Mouse (Mus musculus): ENCODE measurements around the gene Cops7a. TPM values are rescaled to one million over a fixed set of nuclear protein-coding genes. Genes with fewer than 3 reads are reported as not detected.

Gene Cops7a
- total RNA-seq (2015; ENCODE audit: low replicate concordance) (14.3 and 17.3 TPM in 2 replicates), total RNA-seq (2017; ENCODE audit: low replicate concordance) (4.1 and 4.9 TPM in 2 replicates)

GRCm38 (mm10) chr6:124965088-124965719 is at the start of gene Cops7a:
TSS of gene Cops7a (minus strand) at chr6:124965538.
- ATAC-seq (replicated peaks; ENCODE audit: low FRiP score, poor library complexity, severe bottlenecking) = peak; percentile 96

GRCm38 (mm10) chr6:125009181-125010073 is 44.1 kb upstream of the Cops7a start:
- ATAC-seq (replicated peaks; ENCODE audit: low FRiP score, poor library complexity, severe bottlenecking) = peak; percentile 75

- no peak for ATAC-seq (replicated peaks; ENCODE audit: low FRiP score, poor library complexity, severe bottlenecking)
Measured at GRCm38 (mm10) chr6:125009129-125009180, 43.6 kb upstream of the Cops7a start, which contains the start of gene Zfp384. TSS of gene Zfp384 (plus strand) at chr6:125009145.

DNA sequence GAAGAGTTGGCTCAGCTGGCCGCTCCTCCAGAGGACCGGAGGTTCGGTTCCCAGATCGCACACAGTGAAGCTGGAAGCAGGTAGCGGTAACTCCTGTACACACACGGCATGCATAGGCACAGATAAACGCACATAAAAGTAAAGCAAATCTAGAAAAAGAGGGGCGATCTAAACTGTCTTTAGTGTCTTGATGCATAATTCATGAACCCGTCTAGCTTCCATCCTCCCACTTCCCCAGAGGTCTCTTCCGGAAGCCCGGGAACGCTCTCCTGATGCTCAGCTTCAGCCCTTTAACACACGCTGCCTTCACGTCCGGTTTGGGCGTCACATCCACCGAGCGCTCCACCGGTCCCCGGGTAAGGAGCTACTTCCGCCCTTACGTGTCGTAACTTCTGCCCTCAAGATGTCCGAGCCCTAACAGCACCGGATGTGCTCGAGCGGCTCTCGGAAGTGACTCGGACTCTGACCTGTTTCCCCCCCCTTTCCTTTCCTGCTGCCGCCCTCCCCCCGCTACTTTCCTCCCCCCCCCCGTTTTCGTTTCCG is 43.3 kb upstream of the Cops7a start:
- peak; percentile 99 for ATAC-seq (replicated peaks; ENCODE audit: low FRiP score, poor library complexity, severe bottlenecking)

DNA sequence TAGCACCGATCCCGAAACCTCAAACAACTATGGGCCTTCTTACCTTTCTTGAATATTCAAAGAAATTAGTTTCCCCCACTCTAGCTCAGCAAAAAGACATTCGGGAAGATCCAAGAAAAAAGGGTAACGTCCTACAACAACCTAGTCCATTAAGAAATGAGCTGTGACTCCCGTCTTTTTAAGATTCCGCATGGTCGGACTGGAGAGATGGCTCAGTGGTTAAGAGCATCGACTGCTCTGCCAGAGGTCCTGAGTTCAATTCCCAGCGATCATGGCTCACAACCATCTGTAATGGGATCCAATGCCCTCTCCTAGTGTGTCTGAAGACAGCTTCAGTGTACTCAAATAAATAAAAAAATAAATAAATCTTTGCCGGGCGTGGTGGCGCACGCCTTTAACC is 42.7 kb upstream of the Cops7a start:
- no peak for ATAC-seq (replicated peaks; ENCODE audit: low FRiP score, poor library complexity, severe bottlenecking)

DNA sequence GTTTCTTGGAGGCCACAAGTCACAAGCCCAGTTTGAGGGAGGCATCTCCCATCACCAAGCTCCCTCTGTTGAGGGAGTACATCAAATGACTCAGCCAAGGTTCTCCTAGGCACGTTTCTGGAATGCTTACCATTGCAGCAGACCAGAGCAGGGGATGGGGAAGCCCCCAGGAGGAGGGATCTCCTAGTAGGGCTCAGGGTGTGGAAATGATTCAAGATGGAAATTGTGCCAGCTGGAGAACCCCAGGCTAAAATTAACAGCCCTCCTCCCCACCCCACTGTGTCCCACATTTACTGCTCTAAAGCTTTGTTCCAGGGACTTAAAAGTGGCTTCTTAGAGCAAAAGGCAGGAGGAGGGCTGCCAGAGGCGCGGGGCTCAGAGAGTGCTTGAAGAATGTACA is 39.7 kb upstream of the Cops7a start:
- ATAC-seq (replicated peaks; ENCODE audit: low FRiP score, poor library complexity, severe bottlenecking) = no peak

- no peak for ATAC-seq (replicated peaks; ENCODE audit: low FRiP score, poor library complexity, severe bottlenecking)
Measured at GRCm38 (mm10) chr6:125003706-125004105, 38.4 kb upstream of the Cops7a start.

DNA sequence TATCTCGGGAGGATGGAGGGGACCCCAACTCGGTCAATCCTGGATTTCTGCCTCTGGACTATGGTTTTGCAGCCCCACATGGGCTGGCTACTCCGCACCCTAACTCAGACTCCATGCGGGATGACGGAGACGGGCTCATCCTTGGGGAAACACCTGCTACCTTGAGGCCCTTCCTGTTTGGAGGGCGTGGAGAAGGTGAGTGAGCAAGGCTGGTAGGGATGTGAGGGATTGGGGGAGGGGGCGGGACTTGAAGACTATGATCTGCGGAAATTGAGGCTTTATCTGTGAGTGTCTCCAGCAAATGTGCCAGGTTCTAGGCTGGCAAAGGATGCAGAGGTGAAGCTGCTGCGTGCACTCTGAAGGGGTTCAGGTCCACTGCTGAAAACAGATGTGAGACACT is 34.2 kb upstream of the Cops7a start:
- ATAC-seq (replicated peaks; ENCODE audit: low FRiP score, poor library complexity, severe bottlenecking) = no peak

DNA sequence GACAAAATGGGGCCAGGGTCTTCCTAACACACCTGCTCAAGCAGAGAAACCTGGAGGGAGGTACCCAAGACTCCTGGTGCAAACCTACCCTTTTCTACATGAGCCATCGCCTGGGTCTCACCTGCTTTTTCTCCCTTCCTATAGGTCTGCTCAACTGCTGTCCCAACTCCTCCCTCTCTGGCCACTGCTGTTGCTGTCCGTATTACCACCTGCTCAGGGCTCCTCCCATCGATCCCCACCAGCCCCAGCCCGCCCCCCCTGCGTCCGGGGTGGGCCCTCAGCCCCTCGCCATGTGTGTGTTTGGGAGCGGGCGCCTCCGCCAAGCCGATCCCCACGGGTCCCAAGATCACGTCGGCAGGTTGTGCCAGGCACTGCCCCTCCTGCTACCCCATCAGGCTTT is 33.8 kb upstream of the Cops7a start:
- no peak for ATAC-seq (replicated peaks; ENCODE audit: low FRiP score, poor library complexity, severe bottlenecking)

- no peak for ATAC-seq (replicated peaks; ENCODE audit: low FRiP score, poor library complexity, severe bottlenecking)
Measured at GRCm38 (mm10) chr6:124998066-124998465, 32.7 kb upstream of the Cops7a start.

- no peak for ATAC-seq (replicated peaks; ENCODE audit: low FRiP score, poor library complexity, severe bottlenecking)
Measured at GRCm38 (mm10) chr6:124996551-124997501, 31.5 kb upstream of the Cops7a start, which contains the start of gene Pianp. TSS of gene Pianp (plus strand) at chr6:124996694.

DNA sequence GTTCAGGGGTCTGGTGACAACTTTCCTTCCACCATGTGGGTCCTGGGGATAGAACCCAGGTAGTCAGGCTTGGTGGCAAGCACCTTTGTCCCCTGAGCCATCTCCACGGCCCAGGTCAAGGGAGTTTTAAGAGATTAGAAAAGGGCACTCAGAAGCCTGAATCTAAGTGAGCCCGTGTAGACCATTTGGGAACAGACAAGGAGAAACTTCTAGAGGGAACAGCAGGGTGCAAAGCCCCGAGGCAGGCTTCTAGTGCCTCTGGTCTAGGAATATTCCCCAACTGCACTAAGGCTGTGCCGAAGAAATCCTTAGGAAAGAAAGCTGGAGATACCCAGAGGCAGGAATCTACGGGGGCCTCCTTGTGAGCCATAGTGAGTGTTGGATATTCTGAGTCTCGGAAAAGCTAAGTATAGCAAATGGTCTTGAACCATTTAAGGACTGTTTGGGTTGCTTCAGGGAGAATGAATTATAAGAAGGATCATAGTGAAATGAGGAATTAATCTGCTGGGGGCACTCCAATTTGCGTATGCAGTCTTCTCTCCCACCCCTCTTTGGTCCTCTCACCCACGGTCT is 30.6 kb upstream of the Cops7a start:
- ATAC-seq (replicated peaks; ENCODE audit: low FRiP score, poor library complexity, severe bottlenecking) = no peak

DNA sequence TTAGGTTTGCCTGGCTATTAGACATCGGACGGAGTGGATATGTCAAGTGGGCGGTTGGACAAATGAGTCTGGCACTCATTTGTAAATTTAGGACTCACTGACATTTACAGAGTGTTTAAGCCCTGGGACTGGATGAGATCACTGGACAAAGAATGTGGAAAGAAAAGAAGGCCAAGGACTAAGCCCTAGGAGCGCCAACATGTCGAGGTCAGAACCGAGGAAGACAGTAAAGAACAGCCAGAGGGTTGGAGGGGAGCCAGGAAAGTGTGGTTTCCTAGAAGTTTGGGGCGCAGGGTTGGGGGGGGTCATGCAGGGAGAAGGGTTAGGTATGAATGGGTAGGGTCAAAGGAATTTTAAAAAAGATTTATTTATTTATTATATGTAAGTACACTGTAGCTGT is 29.9 kb upstream of the Cops7a start:
- no peak for ATAC-seq (replicated peaks; ENCODE audit: low FRiP score, poor library complexity, severe bottlenecking)

DNA sequence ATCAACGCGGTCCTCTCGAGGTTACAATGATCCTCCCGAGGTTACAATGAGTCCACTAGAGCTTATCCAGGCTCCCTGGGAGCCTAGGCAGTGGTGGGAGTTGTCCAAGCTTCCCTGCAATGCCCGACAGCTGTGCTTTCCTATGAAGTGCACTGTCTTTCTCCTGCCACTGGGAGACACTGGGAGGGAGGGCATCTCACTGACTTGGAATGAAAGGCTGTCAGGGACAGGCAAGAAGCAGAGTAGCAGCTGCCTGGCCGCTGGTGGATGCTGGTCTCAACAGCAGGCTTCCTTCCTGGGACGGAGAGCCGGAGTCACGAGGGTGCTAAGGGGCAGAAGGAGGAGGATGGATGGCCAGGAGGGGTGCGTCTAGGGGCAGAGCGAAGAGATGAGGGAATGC is 28.5 kb upstream of the Cops7a start:
- ATAC-seq (replicated peaks; ENCODE audit: low FRiP score, poor library complexity, severe bottlenecking) = no peak

DNA sequence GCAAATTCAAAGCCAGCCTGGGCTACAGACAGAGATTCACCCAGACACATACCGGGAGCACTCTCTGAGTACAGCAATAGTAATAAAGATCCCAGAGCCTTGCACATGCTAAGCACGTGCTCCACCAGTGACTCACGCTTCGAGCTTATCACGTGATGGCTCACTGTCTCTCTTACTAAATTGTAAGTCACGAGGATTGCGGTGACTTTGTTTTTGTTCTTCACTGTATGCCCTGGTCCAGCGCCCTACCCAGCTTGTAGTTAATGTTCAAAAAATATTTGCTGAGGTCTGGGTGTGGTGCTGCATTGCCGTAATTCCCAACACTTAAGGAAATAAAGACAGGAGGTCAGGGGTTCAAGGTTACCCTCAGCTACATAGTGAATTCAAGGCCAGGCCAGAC is 28.0 kb upstream of the Cops7a start:
- no peak for ATAC-seq (replicated peaks; ENCODE audit: low FRiP score, poor library complexity, severe bottlenecking)

GRCm38 (mm10) chr6:124992241-124992640 is 26.9 kb upstream of the Cops7a start:
- ATAC-seq (replicated peaks; ENCODE audit: low FRiP score, poor library complexity, severe bottlenecking) = no peak

- ATAC-seq (replicated peaks; ENCODE audit: low FRiP score, poor library complexity, severe bottlenecking) = no peak
Measured at GRCm38 (mm10) chr6:124967766-124968165, 2.4 kb upstream of the Cops7a start.

- no peak for ATAC-seq (replicated peaks; ENCODE audit: low FRiP score, poor library complexity, severe bottlenecking)
Measured at GRCm38 (mm10) chr6:124966466-124967118, 1.3 kb upstream of the Cops7a start.

DNA sequence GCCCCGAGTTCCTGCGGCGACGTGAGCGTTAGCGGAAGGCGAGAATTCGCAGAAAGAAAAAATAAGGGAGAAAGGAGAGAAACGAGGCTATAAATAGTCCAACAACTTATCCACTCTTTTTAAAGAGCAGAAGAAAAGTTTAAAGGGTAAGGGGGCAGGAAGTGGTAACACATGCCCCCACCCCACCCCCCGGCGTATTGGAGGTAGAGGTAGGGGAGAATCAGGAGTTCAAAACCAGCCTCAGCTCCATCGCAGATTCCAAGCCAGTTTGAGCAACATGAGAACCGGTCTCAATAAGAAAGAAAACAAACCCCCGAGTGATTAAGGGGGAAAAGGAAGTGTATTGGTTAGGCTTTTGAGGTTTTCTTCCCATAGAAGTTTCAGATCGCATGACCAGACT is 409 bp upstream of the Cops7a start:
- no peak for ATAC-seq (replicated peaks; ENCODE audit: low FRiP score, poor library complexity, severe bottlenecking)
